Mouse (Mus musculus): ENCODE results near the gene Gm21190. TPM values are rescaled to one million over a fixed set of nuclear protein-coding genes. Genes with fewer than 3 reads are reported as not detected.
"Not testable (repeated sequence)": the region's sequence is repeated elsewhere in the genome, so short reads cannot be mapped to it uniquely, and the experiment has no call there.

Gene Gm21190
- polyA plus RNA-seq, 1 experiment from 2014 or later, result not detected

- peak; percentile 79 for ATAC-seq
- no peak overlapping the region for H3K9ac ChIP-seq (ENCODE audit: low read depth, low read length)
- H3K27me3 ChIP-seq (replicated peaks; ENCODE audit: control insufficient read depth, insufficient read depth, low read length), result no peaks in the 10 kb centered on the region
- 56% methylated on average over 16 of the region's 16 CpGs for WGBS
- peak overlapping the region; percentile 33 for H3K4me2 ChIP-seq (ENCODE audit: low read length)
- peaks cover 27% of the 10 kb centered on the region for H3K9me3 ChIP-seq (ENCODE audit: control insufficient read depth, low read length)
- peak overlapping the region; percentile 26 for H3K4me3 ChIP-seq (ENCODE audit: low read length)
- H3K36me3 ChIP-seq (ENCODE audit: control insufficient read depth, insufficient read depth, low read length), result no peaks in the 10 kb centered on the region
- no peaks in the 10 kb centered on the region for H3K4me1 ChIP-seq (ENCODE audit: control insufficient read depth, insufficient read depth, low read depth, low read length)
- H3K27ac ChIP-seq (ENCODE audit: low read depth, low read length), result no peak overlapping the region
Observed at GRCm38 (mm10) chr5:15506575-15507308, 22.3 kb downstream of the Gm21190 start.

GRCm38 (mm10) chr5:15498774-15499400 is 30.1 kb downstream of the Gm21190 start:
- H3K27ac ChIP-seq (ENCODE audit: low read depth, low read length); H3K27me3 ChIP-seq (replicated peaks; ENCODE audit: control insufficient read depth, insufficient read depth, low read length); H3K4me3 ChIP-seq (ENCODE audit: low read length); H3K9ac ChIP-seq (ENCODE audit: low read depth, low read length); H3K4me1 ChIP-seq (ENCODE audit: control insufficient read depth, insufficient read depth, low read depth, low read length); H3K36me3 ChIP-seq (ENCODE audit: control insufficient read depth, insufficient read depth, low read length); H3K4me2 ChIP-seq (ENCODE audit: low read length): not testable (repeated sequence)
- H3K9me3 ChIP-seq (ENCODE audit: control insufficient read depth, low read length), result peaks cover 14% of the 10 kb centered on the region; the same call in 1 of the 2 replicates
- peak; percentile 68 for ATAC-seq
- WGBS, result 43% methylated on average over 5 of the region's 5 CpGs

- not testable (repeated sequence) for H3K27me3 ChIP-seq (replicated peaks; ENCODE audit: control insufficient read depth, insufficient read depth, low read length); H3K36me3 ChIP-seq (ENCODE audit: control insufficient read depth, insufficient read depth, low read length); H3K4me3 ChIP-seq (ENCODE audit: low read length); H3K9ac ChIP-seq (ENCODE audit: low read depth, low read length); H3K27ac ChIP-seq (ENCODE audit: low read depth, low read length); H3K4me2 ChIP-seq (ENCODE audit: low read length); ATAC-seq; H3K4me1 ChIP-seq (ENCODE audit: control insufficient read depth, insufficient read depth, low read depth, low read length)
- H3K9me3 ChIP-seq (ENCODE audit: control insufficient read depth, low read length), result peaks cover 14% of the 10 kb centered on the region; the same call in 1 of the 2 replicates
- 68% methylated on average over 3 of the region's 3 CpGs for WGBS
Observed at GRCm38 (mm10) chr5:15498350-15498749, 30.7 kb downstream of the Gm21190 start.

GRCm38 (mm10) chr5:15490934-15491333 is 38.1 kb downstream of the Gm21190 start:
- H3K4me1 ChIP-seq (ENCODE audit: control insufficient read depth, insufficient read depth, low read depth, low read length); H3K36me3 ChIP-seq (ENCODE audit: control insufficient read depth, insufficient read depth, low read length); H3K27me3 ChIP-seq (replicated peaks; ENCODE audit: control insufficient read depth, insufficient read depth, low read length); ATAC-seq; H3K4me2 ChIP-seq (ENCODE audit: low read length); H3K9ac ChIP-seq (ENCODE audit: low read depth, low read length); H3K9me3 ChIP-seq (ENCODE audit: control insufficient read depth, low read length); H3K4me3 ChIP-seq (ENCODE audit: low read length); H3K27ac ChIP-seq (ENCODE audit: low read depth, low read length): not testable (repeated sequence)
- WGBS, result 63% methylated on average over 2 of the region's 2 CpGs

- no peak overlapping the region for H3K9ac ChIP-seq (ENCODE audit: low read depth, low read length)
- H3K9me3 ChIP-seq (ENCODE audit: control insufficient read depth, low read length), result peaks cover 8% of the 10 kb centered on the region; the same call in 1 of the 2 replicates
- no peak overlapping the region for H3K4me3 ChIP-seq (ENCODE audit: low read length)
- H3K27me3 ChIP-seq (replicated peaks; ENCODE audit: control insufficient read depth, insufficient read depth, low read length), result no peaks in the 10 kb centered on the region
- WGBS, result 90% methylated on average over 5 of the region's 5 CpGs
- no peak overlapping the region for H3K27ac ChIP-seq (ENCODE audit: low read depth, low read length)
- H3K4me1 ChIP-seq (ENCODE audit: control insufficient read depth, insufficient read depth, low read depth, low read length), result no peaks in the 10 kb centered on the region
- no peak overlapping the region for H3K4me2 ChIP-seq (ENCODE audit: low read length)
- ATAC-seq, result no peak
- no peaks in the 10 kb centered on the region for H3K36me3 ChIP-seq (ENCODE audit: control insufficient read depth, insufficient read depth, low read length)
Observed at GRCm38 (mm10) chr5:15488743-15489142, 40.3 kb downstream of the Gm21190 start.

- not testable (repeated sequence) for ATAC-seq; H3K9ac ChIP-seq (ENCODE audit: low read depth, low read length); H3K4me3 ChIP-seq (ENCODE audit: low read length); H3K4me2 ChIP-seq (ENCODE audit: low read length); H3K36me3 ChIP-seq (ENCODE audit: control insufficient read depth, insufficient read depth, low read length); H3K4me1 ChIP-seq (ENCODE audit: control insufficient read depth, insufficient read depth, low read depth, low read length); H3K27me3 ChIP-seq (replicated peaks; ENCODE audit: control insufficient read depth, insufficient read depth, low read length); H3K27ac ChIP-seq (ENCODE audit: low read depth, low read length)
- 25% methylated on average over 2 of the region's 2 CpGs for WGBS
- peaks cover 16% of the 10 kb centered on the region for H3K9me3 ChIP-seq (ENCODE audit: control insufficient read depth, low read length)
Observed at GRCm38 (mm10) chr5:15484616-15485015, 44.4 kb downstream of the Gm21190 start.

- H3K36me3 ChIP-seq (ENCODE audit: control insufficient read depth, insufficient read depth, low read length); H3K4me3 ChIP-seq (ENCODE audit: low read length); H3K9ac ChIP-seq (ENCODE audit: low read depth, low read length); H3K4me2 ChIP-seq (ENCODE audit: low read length); H3K27ac ChIP-seq (ENCODE audit: low read depth, low read length); H3K27me3 ChIP-seq (replicated peaks; ENCODE audit: control insufficient read depth, insufficient read depth, low read length); ATAC-seq; H3K4me1 ChIP-seq (ENCODE audit: control insufficient read depth, insufficient read depth, low read depth, low read length): not testable (repeated sequence)
- peaks cover 12% of the 10 kb centered on the region for H3K9me3 ChIP-seq (ENCODE audit: control insufficient read depth, low read length)
- WGBS, result 61% methylated on average over 4 of the region's 4 CpGs
Observed at GRCm38 (mm10) chr5:15483576-15483975, 45.4 kb downstream of the Gm21190 start.

- not testable (repeated sequence) for H3K4me3 ChIP-seq (ENCODE audit: low read length); H3K36me3 ChIP-seq (ENCODE audit: control insufficient read depth, insufficient read depth, low read length); ATAC-seq; H3K9ac ChIP-seq (ENCODE audit: low read depth, low read length); H3K27me3 ChIP-seq (replicated peaks; ENCODE audit: control insufficient read depth, insufficient read depth, low read length); H3K27ac ChIP-seq (ENCODE audit: low read depth, low read length); H3K4me2 ChIP-seq (ENCODE audit: low read length); H3K4me1 ChIP-seq (ENCODE audit: control insufficient read depth, insufficient read depth, low read depth, low read length)
- 67% methylated on average over 2 of the region's 2 CpGs for WGBS
- H3K9me3 ChIP-seq (ENCODE audit: control insufficient read depth, low read length), result peaks cover 13% of the 10 kb centered on the region
Observed at GRCm38 (mm10) chr5:15482815-15483214, 46.2 kb downstream of the Gm21190 start.

- not testable (repeated sequence) for ATAC-seq; H3K36me3 ChIP-seq (ENCODE audit: control insufficient read depth, insufficient read depth, low read length); H3K4me1 ChIP-seq (ENCODE audit: control insufficient read depth, insufficient read depth, low read depth, low read length); H3K9ac ChIP-seq (ENCODE audit: low read depth, low read length); H3K27ac ChIP-seq (ENCODE audit: low read depth, low read length); H3K4me3 ChIP-seq (ENCODE audit: low read length); H3K4me2 ChIP-seq (ENCODE audit: low read length); H3K27me3 ChIP-seq (replicated peaks; ENCODE audit: control insufficient read depth, insufficient read depth, low read length)
- WGBS, result 66% methylated on average over 1 of the region's 1 CpGs
- peaks cover 10% of the 10 kb centered on the region for H3K9me3 ChIP-seq (ENCODE audit: control insufficient read depth, low read length)
Observed at GRCm38 (mm10) chr5:15476423-15476822, 52.6 kb downstream of the Gm21190 start, which contains the start of gene Gm21149. Gene Gm21149, minus strand, starts transcription at chr5:15476523.

All from hindbrain, embryonic 16.5 days (tissue).